Mouse (Mus musculus) heart, adult 11 months (tissue): ENCODE results near the gene Flrt1.

Experiments
- DNase-seq: peaks from one replicate; pipeline ENCODE4 v3.0.0; 2022

Gene Flrt1

GRCm38 (mm10) chr19:7105544-7105943 is at the start of gene Flrt1:
Gene Flrt1 (minus strand): TSS chr19:7105729.
- DNase-seq, result no peak

GRCm38 (mm10) chr19:7155196-7155595 is 49.7 kb upstream of the Flrt1 start:
- peak; percentile 88 for DNase-seq

GRCm38 (mm10) chr19:7153232-7153631 is 47.7 kb upstream of the Flrt1 start:
- DNase-seq, result peak; percentile 91

- no peak for DNase-seq
These were observed 46.6 kb upstream of the Flrt1 start for GRCm38 (mm10) chr19:7151927-7152653.

- no peak for DNase-seq
These were observed 45.9 kb upstream of the Flrt1 start for GRCm38 (mm10) chr19:7151300-7151926.

- peak; percentile 95 for DNase-seq
These were observed 43.7 kb upstream of the Flrt1 start for GRCm38 (mm10) chr19:7149158-7149685.

- DNase-seq, result no peak
These were observed 43.1 kb upstream of the Flrt1 start for GRCm38 (mm10) chr19:7148541-7149085.

GRCm38 (mm10) chr19:7148096-7148495 is 42.6 kb upstream of the Flrt1 start:
- DNase-seq, result no peak

GRCm38 (mm10) chr19:7146376-7146775 is 40.8 kb upstream of the Flrt1 start:
- peak; percentile 94 for DNase-seq

- no peak for DNase-seq
These were observed 38.9 kb upstream of the Flrt1 start for GRCm38 (mm10) chr19:7144458-7144857.

GRCm38 (mm10) chr19:7143854-7144253 is 38.3 kb upstream of the Flrt1 start:
- peak; percentile 95 for DNase-seq

- DNase-seq, result no peak
These were observed 36.8 kb upstream of the Flrt1 start for GRCm38 (mm10) chr19:7142207-7142915.

- no peak for DNase-seq
These were observed 35.4 kb upstream of the Flrt1 start for GRCm38 (mm10) chr19:7140856-7141421.

GRCm38 (mm10) chr19:7140373-7140772 is 34.8 kb upstream of the Flrt1 start:
- DNase-seq, result no peak

- DNase-seq, result no peak
These were observed 33.8 kb upstream of the Flrt1 start for GRCm38 (mm10) chr19:7139321-7139720.

GRCm38 (mm10) chr19:7138327-7138726 is 32.8 kb upstream of the Flrt1 start:
- DNase-seq, result no peak

- no peak for DNase-seq
These were observed 31.4 kb upstream of the Flrt1 start for GRCm38 (mm10) chr19:7136714-7137498.

- DNase-seq, result peak; percentile 96
These were observed 30.5 kb upstream of the Flrt1 start for GRCm38 (mm10) chr19:7136016-7136415.

- DNase-seq, result peak; percentile 93
These were observed 30.0 kb upstream of the Flrt1 start for GRCm38 (mm10) chr19:7135525-7135924.

- DNase-seq, result peak; percentile 96
These were observed 29.1 kb upstream of the Flrt1 start for GRCm38 (mm10) chr19:7134631-7135091.

- no peak for DNase-seq
These were observed 27.9 kb upstream of the Flrt1 start for GRCm38 (mm10) chr19:7133436-7133835.

GRCm38 (mm10) chr19:7130317-7130716 is 24.8 kb upstream of the Flrt1 start:
- DNase-seq, result no peak
